Mouse (Mus musculus): ENCODE results near the gene Crbn.
A peak's percentile ranks its signal among the peaks of the same experiment; 100 is the strongest.

The Crbn gene

DNA sequence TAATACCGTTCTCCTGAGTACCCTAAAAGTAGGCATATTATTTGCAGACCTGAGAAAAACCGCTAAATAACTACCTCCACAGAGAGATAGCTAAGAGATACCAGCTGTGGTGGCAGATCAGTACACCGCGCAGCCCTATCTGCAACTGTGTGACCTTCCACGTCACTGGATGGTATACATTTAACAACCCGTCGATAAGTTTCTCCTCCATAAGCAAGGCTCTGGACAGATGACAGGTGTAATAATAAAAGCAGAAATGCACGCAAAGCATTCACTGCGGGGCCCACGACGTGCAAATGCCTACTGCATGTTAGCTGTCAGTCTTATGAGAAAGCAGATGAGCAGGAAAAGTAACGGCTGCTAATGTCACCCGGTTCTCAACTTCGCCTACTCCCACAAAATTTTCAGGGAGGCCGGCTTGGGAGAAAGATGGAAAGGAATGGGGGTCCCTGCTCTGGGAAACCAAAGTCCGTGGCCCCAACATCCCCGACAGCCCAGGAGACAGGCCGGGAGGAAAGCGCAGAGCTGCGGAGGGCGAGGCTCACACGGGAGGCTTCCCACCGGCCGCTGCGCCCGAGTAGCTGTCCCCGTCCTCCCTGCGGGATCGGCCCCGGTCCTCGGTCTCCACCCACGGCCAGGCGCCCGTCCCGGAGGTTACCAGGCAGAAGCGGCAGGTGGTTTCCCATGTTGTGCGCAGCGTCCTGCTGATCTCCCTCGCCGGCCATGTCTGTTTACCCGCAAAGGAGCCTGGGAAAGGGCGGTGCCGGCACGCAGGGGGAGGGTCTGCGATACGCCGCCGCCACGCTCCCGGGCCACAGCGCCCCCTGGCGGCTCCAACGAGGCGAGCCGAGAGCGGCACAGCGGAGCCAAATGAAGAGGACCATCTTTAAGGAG, at the start of gene Crbn:
Crbn (minus strand) TSS at position 745 of the 894 bp plus-strand sequence.
- Histone ChIP-seq H3K9me3 (ENCODE audit: low read length) (no peaks in the 10 kb centered on the region), H3K4me1 (replicated peaks; ENCODE audit: low read depth, low read length) (peaks cover 15% of the 10 kb centered on the region), H3K36me3 (ENCODE audit: insufficient read depth, low read length) (peaks cover 13% of the 10 kb centered on the region), H3K27me3 (ENCODE audit: insufficient read depth, low read length) (no peaks in the 10 kb centered on the region), H3K4me3 (replicated peaks; ENCODE audit: low read length) (peak within 1 kb of the TSS; percentile 94)
- peak; percentile 21; the same call in 1 of the 2 replicates for TF ChIP-seq CTCF (conservative IDR thresholded peaks at IDR 0.05; ENCODE audit: low read length)
- TF ChIP-seq NANOG (IDR thresholded peaks at IDR 0.05; ENCODE audit: borderline replicate concordance, low read length) = no peak

DNA sequence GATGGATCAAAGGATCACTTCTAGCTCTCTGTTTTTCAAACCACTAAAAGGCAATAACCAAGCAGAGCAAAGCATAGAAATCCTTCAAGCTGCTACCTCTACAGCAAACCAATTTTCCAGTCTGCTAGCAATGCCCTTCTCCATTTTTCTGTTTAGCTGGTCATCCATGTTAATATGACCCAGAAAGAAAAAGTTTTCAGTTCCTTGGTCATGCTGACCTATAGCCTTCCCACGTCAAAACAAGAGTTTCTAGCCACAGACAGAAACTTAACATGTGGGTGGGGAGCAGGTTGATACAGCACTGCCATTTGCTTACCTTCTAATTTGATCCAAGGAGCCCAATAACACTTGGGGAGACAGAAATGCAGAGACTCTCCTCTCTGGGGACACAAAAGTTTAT, 40.3 kb upstream of the Crbn start:
- Histone ChIP-seq H3K36me3 (ENCODE audit: insufficient read depth, low read length) (no peaks in the 10 kb centered on the region), H3K4me1 (replicated peaks; ENCODE audit: low read depth, low read length) (no peaks in the 10 kb centered on the region), H3K27me3 (ENCODE audit: insufficient read depth, low read length) (no peaks in the 10 kb centered on the region), H3K9me3 (ENCODE audit: low read length) (peaks cover 16% of the 10 kb centered on the region), H3K4me3 (replicated peaks; ENCODE audit: low read length) (no peak overlapping the region)
- TF ChIP-seq POU5F1 (IDR thresholded peaks at IDR 0.05; ENCODE audit: borderline replicate concordance, low read length) = no peak
- TF ChIP-seq CTCF (conservative IDR thresholded peaks at IDR 0.05; ENCODE audit: low read length) = no peak
- no peak for TF ChIP-seq NANOG (IDR thresholded peaks at IDR 0.05; ENCODE audit: borderline replicate concordance, low read length)

- Histone ChIP-seq H3K4me3 (replicated peaks; ENCODE audit: low read length) (no peak overlapping the region), H3K27me3 (ENCODE audit: insufficient read depth, low read length) (no peaks in the 10 kb centered on the region), H3K36me3 (ENCODE audit: insufficient read depth, low read length) (no peaks in the 10 kb centered on the region), H3K4me1 (replicated peaks; ENCODE audit: low read depth, low read length) (no peaks in the 10 kb centered on the region), H3K9me3 (ENCODE audit: low read length) (peaks cover 14% of the 10 kb centered on the region)
- TF ChIP-seq POU5F1 (IDR thresholded peaks at IDR 0.05; ENCODE audit: borderline replicate concordance, low read length) = no peak
- TF ChIP-seq NANOG (IDR thresholded peaks at IDR 0.05; ENCODE audit: borderline replicate concordance, low read length) = no peak
- TF ChIP-seq CTCF (conservative IDR thresholded peaks at IDR 0.05; ENCODE audit: low read length) = no peak
These were observed 38.2 kb upstream of the Crbn start for GRCm38 (mm10) chr6:106838053-106838452.

DNA sequence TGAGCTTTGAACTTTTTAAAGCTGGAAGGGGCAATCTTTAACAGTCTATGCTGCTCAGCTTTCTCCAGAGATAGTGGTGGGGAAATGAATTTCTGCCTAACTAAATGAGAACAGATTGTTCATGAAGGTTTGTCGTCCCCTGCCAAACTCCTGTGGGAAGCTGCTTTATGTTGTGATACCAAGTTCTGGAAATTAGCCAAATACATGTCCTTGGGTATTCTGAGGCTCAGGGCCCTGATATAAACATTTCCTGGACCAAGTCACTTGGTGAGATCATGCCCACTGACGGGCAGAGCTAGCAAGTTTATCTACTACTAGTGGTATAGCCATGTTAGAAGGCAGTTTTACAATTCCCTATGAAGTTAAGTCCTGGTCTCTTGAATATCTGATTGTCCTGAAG, 35.4 kb upstream of the Crbn start:
- H3K27me3 ChIP-seq (ENCODE audit: insufficient read depth, low read length) = no peaks in the 10 kb centered on the region
- H3K36me3 ChIP-seq (ENCODE audit: insufficient read depth, low read length) = no peaks in the 10 kb centered on the region
- H3K9me3 ChIP-seq (ENCODE audit: low read length) = no peaks in the 10 kb centered on the region
- TF ChIP-seq POU5F1 (IDR thresholded peaks at IDR 0.05; ENCODE audit: borderline replicate concordance, low read length) (no peak), NANOG (IDR thresholded peaks at IDR 0.05; ENCODE audit: borderline replicate concordance, low read length) (no peak), CTCF (conservative IDR thresholded peaks at IDR 0.05; ENCODE audit: low read length) (no peak)
- H3K4me3 ChIP-seq (replicated peaks; ENCODE audit: low read length) = no peak overlapping the region
- H3K4me1 ChIP-seq (replicated peaks; ENCODE audit: low read depth, low read length) = no peaks in the 10 kb centered on the region

DNA sequence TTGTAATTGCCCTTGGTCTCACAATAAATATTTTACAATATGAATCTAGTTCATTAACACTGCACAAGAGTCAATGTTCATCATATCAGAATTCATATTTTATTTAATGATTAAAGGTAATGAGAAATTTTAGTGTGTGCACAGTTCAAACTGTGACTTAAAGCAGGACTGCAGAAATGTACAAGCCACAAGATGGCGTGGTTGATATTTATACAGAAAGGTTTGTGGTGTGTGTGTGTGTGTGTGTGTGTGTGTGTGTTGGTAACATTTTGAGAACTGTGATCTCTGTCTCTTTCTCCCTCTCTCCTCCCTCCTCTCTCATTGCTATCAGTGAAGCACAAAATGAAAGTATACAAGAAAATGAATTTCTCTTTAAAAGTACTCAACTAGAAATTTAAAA, 22.5 kb upstream of the Crbn start:
- TF ChIP-seq CTCF (conservative IDR thresholded peaks at IDR 0.05; ENCODE audit: low read length) = no peak
- no peak for TF ChIP-seq NANOG (IDR thresholded peaks at IDR 0.05; ENCODE audit: borderline replicate concordance, low read length)
- no peak for TF ChIP-seq POU5F1 (IDR thresholded peaks at IDR 0.05; ENCODE audit: borderline replicate concordance, low read length)
- H3K4me1 ChIP-seq (replicated peaks; ENCODE audit: low read depth, low read length) = no peaks in the 10 kb centered on the region
- peaks cover 10% of the 10 kb centered on the region for H3K9me3 ChIP-seq (ENCODE audit: low read length)
- H3K27me3 ChIP-seq (ENCODE audit: insufficient read depth, low read length) = no peaks in the 10 kb centered on the region
- H3K4me3 ChIP-seq (replicated peaks; ENCODE audit: low read length) = no peak overlapping the region
- H3K36me3 ChIP-seq (ENCODE audit: insufficient read depth, low read length) = no peaks in the 10 kb centered on the region

GRCm38 (mm10) chr6:106820566-106820965, 20.7 kb upstream of the Crbn start:
- H3K4me3 ChIP-seq (replicated peaks; ENCODE audit: low read length) = no peak overlapping the region
- TF ChIP-seq CTCF (conservative IDR thresholded peaks at IDR 0.05; ENCODE audit: low read length) = no peak
- no peak for TF ChIP-seq NANOG (IDR thresholded peaks at IDR 0.05; ENCODE audit: borderline replicate concordance, low read length)
- no peak for TF ChIP-seq POU5F1 (IDR thresholded peaks at IDR 0.05; ENCODE audit: borderline replicate concordance, low read length)
- no peaks in the 10 kb centered on the region for H3K4me1 ChIP-seq (replicated peaks; ENCODE audit: low read depth, low read length)

GRCm38 (mm10) chr6:106819906-106820305, 20.0 kb upstream of the Crbn start:
- TF ChIP-seq CTCF (conservative IDR thresholded peaks at IDR 0.05; ENCODE audit: low read length) (no peak), POU5F1 (IDR thresholded peaks at IDR 0.05; ENCODE audit: borderline replicate concordance, low read length) (no peak), NANOG (IDR thresholded peaks at IDR 0.05; ENCODE audit: borderline replicate concordance, low read length) (no peak)
- peaks cover 10% of the 10 kb centered on the region for H3K9me3 ChIP-seq (ENCODE audit: low read length)
- H3K36me3 ChIP-seq (ENCODE audit: insufficient read depth, low read length) = no peaks in the 10 kb centered on the region
- H3K4me3 ChIP-seq (replicated peaks; ENCODE audit: low read length) = no peak overlapping the region
- H3K27me3 ChIP-seq (ENCODE audit: insufficient read depth, low read length) = no peaks in the 10 kb centered on the region
- no peaks in the 10 kb centered on the region for H3K4me1 ChIP-seq (replicated peaks; ENCODE audit: low read depth, low read length)

More at GRCm38 (mm10) chr6:106820566-106820965, 20.7 kb upstream of the Crbn start:
- Histone ChIP-seq H3K9me3 (ENCODE audit: low read length) (peaks cover 10% of the 10 kb centered on the region), H3K27me3 (ENCODE audit: insufficient read depth, low read length) (no peaks in the 10 kb centered on the region), H3K36me3 (ENCODE audit: insufficient read depth, low read length) (no peaks in the 10 kb centered on the region)

GRCm38 (mm10) chr6:106819246-106819645, 19.4 kb upstream of the Crbn start:
- H3K36me3 ChIP-seq (ENCODE audit: insufficient read depth, low read length) = no peaks in the 10 kb centered on the region
- peaks cover 10% of the 10 kb centered on the region for H3K9me3 ChIP-seq (ENCODE audit: low read length)
- TF ChIP-seq POU5F1 (IDR thresholded peaks at IDR 0.05; ENCODE audit: borderline replicate concordance, low read length) (no peak), NANOG (IDR thresholded peaks at IDR 0.05; ENCODE audit: borderline replicate concordance, low read length) (no peak), CTCF (conservative IDR thresholded peaks at IDR 0.05; ENCODE audit: low read length) (no peak)
- no peaks in the 10 kb centered on the region for H3K4me1 ChIP-seq (replicated peaks; ENCODE audit: low read depth, low read length)
- H3K27me3 ChIP-seq (ENCODE audit: insufficient read depth, low read length) = no peaks in the 10 kb centered on the region
- H3K4me3 ChIP-seq (replicated peaks; ENCODE audit: low read length) = no peak overlapping the region

All from E14TG2a.4 (cell line).